Comparison of ENCODE assay signal across 20 mouse cellular contexts in the genomic region with DNA sequence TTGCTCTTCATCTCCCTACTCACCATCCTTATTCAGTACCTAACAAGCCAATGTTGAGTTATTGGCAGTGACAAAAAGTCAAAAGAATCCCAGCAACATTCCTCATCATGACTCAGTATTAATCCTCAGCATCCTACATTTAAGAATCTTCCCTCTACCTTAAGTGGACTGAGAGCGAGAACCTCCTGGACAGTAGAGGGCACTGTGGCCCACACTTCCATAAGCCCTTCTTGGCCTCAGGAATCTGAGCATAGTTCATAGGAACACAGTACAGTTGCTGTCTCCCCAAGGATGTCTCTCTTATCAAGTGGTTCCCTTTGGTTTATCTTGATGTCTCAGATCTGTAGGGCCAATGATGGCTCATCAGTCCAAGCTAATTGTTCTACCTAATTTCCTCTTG.
A peak's percentile ranks its signal among the peaks of the same experiment; 100 is the strongest.
DNase-seq lines count a peak whose midpoint lies in the region; ATAC-seq and TF ChIP-seq lines count a peak whose summit lies in the region.
"Had no signal": no experiment of that assay in that cellular context is flagged by ENCODE, and none has a peak within 500 bp of the region (broad histone marks: within the 10 kb centered on the region; RNA-seq: fewer than 3 reads in every experiment).

No protein-coding gene starts in this region.

- H3K9me3 ChIP-seq in forebrain, postnatal 0 days (ENCODE audit: low read length) = no peaks in the 10 kb centered on the region
- no peaks in the 10 kb centered on the region for H3K9me3 ChIP-seq in forebrain, embryonic 13.5 days (replicated peaks)
- H3K9me3 ChIP-seq in midbrain, postnatal 0 days (ENCODE audit: low read length) = no peaks in the 10 kb centered on the region
- H3K9me3 ChIP-seq in midbrain, embryonic 15.5 days = no peaks in the 10 kb centered on the region
- H3K9me3 ChIP-seq: forebrain, embryonic 10.5 days; megakaryocyte, embryonic 14.5 days had no signal

- ATAC-seq in forebrain, postnatal 0 days = no peak
- no peak for ATAC-seq in forebrain, embryonic 13.5 days
- ATAC-seq in midbrain, postnatal 0 days (ENCODE audit: low FRiP score) = no peak
- no peak for ATAC-seq in midbrain, embryonic 15.5 days (replicated peaks)
- no peak for ATAC-seq in inflammation-experienced regulatory T-cells, adult 6 months
- ATAC-seq: hindbrain, embryonic 16.5 days; midbrain, embryonic 16.5 days had no signal

- no peak overlapping the region for H3K9ac ChIP-seq in forebrain, postnatal 0 days
- H3K9ac ChIP-seq in forebrain, embryonic 13.5 days = no peak overlapping the region
- H3K9ac ChIP-seq in midbrain, postnatal 0 days (replicated peaks; ENCODE audit: low read length, poor library complexity, severe bottlenecking) = no peak overlapping the region
- H3K9ac ChIP-seq in midbrain, embryonic 15.5 days = no peak overlapping the region

- 100% methylated on average over 1 of the region's 1 CpGs for WGBS in forebrain, postnatal 0 days
- WGBS in forebrain, embryonic 13.5 days = 97% methylated on average over 1 of the region's 1 CpGs
- 100% methylated on average over 1 of the region's 1 CpGs for WGBS in midbrain, postnatal 0 days
- 93% methylated on average over 1 of the region's 1 CpGs for WGBS in midbrain, embryonic 15.5 days

- no peak for DNase-seq in forebrain, postnatal 0 days
- DNase-seq in left cerebral cortex, adult 2 months (ENCODE audit: extremely low spot score in 1 of 2, low spot score in 2 of 2) = no peak
- DNase-seq in left cerebral cortex, adult 11 months (ENCODE audit: low spot score) = no peak
- no peak for DNase-seq in midbrain, postnatal 0 days (ENCODE audit: low spot score)
- no peak for DNase-seq in adrenal gland, postnatal 14 days
- DNase-seq: cerebellum, postnatal 10 days; gastrocnemius, postnatal 14 days; heart, postnatal 36 days; kidney, adult 8-10 months; kidney, postnatal 4 days; left cerebral cortex, postnatal 4 days; right cerebral cortex, adult 18-20 months had no signal

- no peak overlapping the region for H3K4me3 ChIP-seq in forebrain, postnatal 0 days (ENCODE audit: low read depth, low read length)
- no peak overlapping the region for H3K4me3 ChIP-seq in forebrain, embryonic 13.5 days
- no peak overlapping the region for H3K4me3 ChIP-seq in left cerebral cortex, adult 2 months
- no peak overlapping the region for H3K4me3 ChIP-seq in midbrain, postnatal 0 days (ENCODE audit: low read depth, low read length)
- H3K4me3 ChIP-seq in midbrain, embryonic 15.5 days = no peak overlapping the region
- H3K4me3 ChIP-seq: forebrain, embryonic 10.5 days; megakaryocyte, embryonic 14.5 days had no signal

- intact Hi-C loops in left cerebral cortex, adult 2 months (cut with DNase I) = no loop called here

- TF ChIP-seq CTCF in forebrain, postnatal 0 days (IDR thresholded peaks at IDR 0.05; ENCODE audit: low read depth) = 0 out of 2 replicates have a peak, but pooled peaks have one; percentile 18
- TF ChIP-seq CTCF in left cerebral cortex, adult 2 months (IDR thresholded peaks at IDR 0.05) = peak; percentile 13
- TF ChIP-seq CTCF in midbrain, postnatal 0 days (IDR thresholded peaks at IDR 0.05) = 0 out of 2 replicates have a peak, but pooled peaks have one; percentile 12

- no peak overlapping the region for H3K27ac ChIP-seq in forebrain, postnatal 0 days (ENCODE audit: low read depth, low read length)
- H3K27ac ChIP-seq in forebrain, embryonic 13.5 days = no peak overlapping the region
- H3K27ac ChIP-seq in left cerebral cortex, adult 2 months = no peak overlapping the region
- H3K27ac ChIP-seq in midbrain, postnatal 0 days (ENCODE audit: low read depth, low read length) = no peak overlapping the region
- no peak overlapping the region for H3K27ac ChIP-seq in midbrain, embryonic 15.5 days
- H3K27ac ChIP-seq: forebrain, embryonic 10.5 days had no signal

- no peaks in the 10 kb centered on the region for H3K36me3 ChIP-seq in forebrain, postnatal 0 days (ENCODE audit: insufficient read depth)
- H3K36me3 ChIP-seq in forebrain, embryonic 13.5 days (ENCODE audit: poor library complexity, severe bottlenecking) = no peaks in the 10 kb centered on the region
- H3K36me3 ChIP-seq in midbrain, postnatal 0 days (ENCODE audit: insufficient read depth, low read length) = no peaks in the 10 kb centered on the region
- no peaks in the 10 kb centered on the region for H3K36me3 ChIP-seq in midbrain, embryonic 15.5 days (replicated peaks)
- H3K36me3 ChIP-seq: forebrain, embryonic 10.5 days had no signal

- H3K27me3 ChIP-seq in forebrain, postnatal 0 days (ENCODE audit: insufficient read depth, low read length) = no peaks in the 10 kb centered on the region
- no peaks in the 10 kb centered on the region for H3K27me3 ChIP-seq in forebrain, embryonic 13.5 days
- no peaks in the 10 kb centered on the region for H3K27me3 ChIP-seq in midbrain, postnatal 0 days (ENCODE audit: insufficient read depth, low read length)
- no peaks in the 10 kb centered on the region for H3K27me3 ChIP-seq in midbrain, embryonic 15.5 days (replicated peaks)
- H3K27me3 ChIP-seq: megakaryocyte, embryonic 14.5 days had no signal

- no peaks in the 10 kb centered on the region for H3K4me1 ChIP-seq in forebrain, postnatal 0 days (ENCODE audit: insufficient read depth)
- peaks cover 19% of the 10 kb centered on the region for H3K4me1 ChIP-seq in forebrain, embryonic 13.5 days
- no peaks in the 10 kb centered on the region for H3K4me1 ChIP-seq in midbrain, postnatal 0 days (ENCODE audit: insufficient read depth, low read length)
- H3K4me1 ChIP-seq in midbrain, embryonic 15.5 days = no peaks in the 10 kb centered on the region
- H3K4me1 ChIP-seq: megakaryocyte, embryonic 14.5 days had no signal

- H3K4me2 ChIP-seq in forebrain, postnatal 0 days (ENCODE audit: low read depth) = no peak overlapping the region
- no peak overlapping the region for H3K4me2 ChIP-seq in forebrain, embryonic 13.5 days
- no peak overlapping the region for H3K4me2 ChIP-seq in midbrain, postnatal 0 days (ENCODE audit: low read depth, low read length, poor library complexity, severe bottlenecking)
- no peak overlapping the region for H3K4me2 ChIP-seq in midbrain, embryonic 15.5 days
- H3K4me2 ChIP-seq: heart, embryonic 11.5 days had no signal
